Mouse (Mus musculus) neural tube, embryonic 15.5 days (tissue): ENCODE results near the gene Cux1. TPM values are rescaled to one million over a fixed set of nuclear protein-coding genes. Genes with fewer than 3 reads are reported as not detected.

ENCODE experiments used
- ATAC-seq: fragments of 200-750 bp; cut with Nextera tagmentation; 2 replicates; pipeline ENCODE4 v1.8.0; 2017; ENCODE audit warnings: mild to moderate bottlenecking, moderate TSS enrichment, moderate library complexity; ENCODE audit not compliant: low FRiP score
- H3K27ac ChIP-seq: fragments of 300-500 bp; sonication (generic); replicated peaks from 2 replicates; pipeline ENCODE4 v1.5.1; 2015; ENCODE audit warnings: mild to moderate bottlenecking, inconsistent platforms
- H3K27me3 ChIP-seq: fragments of 300-500 bp; sonication (generic); replicated peaks from 2 replicates; pipeline ENCODE4 v1.6.1; 2015; ENCODE audit warnings: inconsistent platforms
- H3K36me3 ChIP-seq: fragments of 300-500 bp; sonication (generic); 2 replicates; pipeline ENCODE4 v1.6.1; 2015; ENCODE audit warnings: inconsistent platforms
- H3K4me1 ChIP-seq: fragments of 300-500 bp; sonication (generic); 2 replicates; pipeline ENCODE4 v1.6.1; 2015; ENCODE audit warnings: inconsistent platforms
- H3K4me2 ChIP-seq: fragments of 300-500 bp; sonication (generic); 2 replicates; pipeline ENCODE4 v1.6.1; 2015; ENCODE audit warnings: inconsistent platforms, mild to moderate bottlenecking, moderate library complexity
- H3K4me3 ChIP-seq: fragments of 300-500 bp; sonication (generic); replicated peaks from 2 replicates; pipeline ENCODE4 v1.5.1; 2015; ENCODE audit warnings: mild to moderate bottlenecking, inconsistent platforms
- H3K9ac ChIP-seq: fragments of 300-500 bp; sonication (generic); replicated peaks from 2 replicates; pipeline ENCODE4 v1.6.1; 2015; ENCODE audit warnings: mild to moderate bottlenecking, inconsistent platforms
- H3K9me3 ChIP-seq: fragments of 300-500 bp; sonication (generic); replicated peaks from 2 replicates; pipeline ENCODE4 v1.6.1; 2016; ENCODE audit warnings: inconsistent platforms
- WGBS: fragments of 180-500 bp; shearing (Covaris S2); methylation state at CpG from one replicate; pipeline ENCODE4 v1.1.7; 2015; ENCODE audit warnings: mixed read lengths; 5-methylcytosine and 5-hydroxymethylcytosine counted together
- polyA plus RNA-seq: library from polyadenylated mRNA; unstranded; fragments of >200 nt; fragmentation: Nextera tagmentation; extraction: Ambion mirVana; gene quantifications from 2 replicates; pipeline ENCODE4 v1.2.1, GENCODE M21; 2015

Gene Cux1
- polyA plus RNA-seq, 1 experiment from 2014 or later = 87.8 TPM

DNA sequence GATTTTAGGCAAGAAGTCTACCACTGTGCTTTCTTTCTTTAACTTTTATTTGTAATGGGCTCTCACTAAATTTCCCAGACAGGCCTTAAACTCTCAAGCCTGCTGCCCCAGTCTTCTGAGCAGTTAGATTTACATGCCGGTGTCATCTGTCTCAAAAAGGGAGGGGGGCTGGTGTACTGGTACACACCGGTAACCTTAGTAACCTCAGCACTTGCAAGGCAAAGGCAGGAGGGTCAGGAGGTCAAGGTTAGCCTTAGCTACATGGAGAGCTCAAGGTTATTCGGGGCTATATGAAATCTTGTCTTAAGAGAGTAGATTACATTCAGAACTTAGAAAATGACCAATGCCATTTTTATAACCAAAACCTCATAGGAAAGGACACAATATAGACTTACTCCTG lies 102.4 kb downstream of the Cux1 start:
- WGBS = 46% methylated on average over 3 of the region's 3 CpGs
- Histone ChIP-seq H3K4me3 (no peak overlapping the region), H3K27me3 (no peaks in the 10 kb centered on the region), H3K4me2 (no peak overlapping the region), H3K9me3 (no peaks in the 10 kb centered on the region), H3K27ac (0 out of 2 replicates have a peak overlapping the region, but pooled peaks have one; percentile 13), H3K4me1 (peaks cover 66% of the 10 kb centered on the region), H3K36me3 (no peaks in the 10 kb centered on the region), H3K9ac (no peak overlapping the region)
- no peak for ATAC-seq

DNA sequence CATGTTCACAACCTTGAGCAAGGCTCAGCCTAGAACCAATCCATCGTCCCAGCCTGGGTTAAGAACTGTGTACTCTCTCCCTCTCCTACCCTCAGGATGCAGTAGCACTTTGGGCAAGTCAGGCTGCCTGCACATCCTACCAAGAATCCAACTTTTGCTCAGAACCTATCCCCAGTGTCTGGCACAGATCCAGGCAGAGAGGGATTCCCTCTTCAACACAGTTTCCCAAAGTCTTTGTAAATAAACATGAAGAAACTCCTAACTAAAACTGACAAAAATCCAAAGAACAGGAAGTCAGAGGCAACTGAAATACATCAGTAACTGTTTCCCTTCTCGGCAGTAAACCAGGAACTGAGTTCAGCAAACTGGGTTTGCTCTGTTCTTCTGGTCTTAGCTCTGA lies 103.2 kb downstream of the Cux1 start:
- no peak for ATAC-seq
- no peak overlapping the region for H3K27ac ChIP-seq
- H3K9me3 ChIP-seq = no peaks in the 10 kb centered on the region
- H3K9ac ChIP-seq = no peak overlapping the region
- no peak overlapping the region for H3K4me3 ChIP-seq
- no peaks in the 10 kb centered on the region for H3K27me3 ChIP-seq
- WGBS = 89% methylated on average over 2 of the region's 2 CpGs
- no peaks in the 10 kb centered on the region for H3K36me3 ChIP-seq
- H3K4me2 ChIP-seq = no peak overlapping the region
- H3K4me1 ChIP-seq = peaks cover 64% of the 10 kb centered on the region

DNA sequence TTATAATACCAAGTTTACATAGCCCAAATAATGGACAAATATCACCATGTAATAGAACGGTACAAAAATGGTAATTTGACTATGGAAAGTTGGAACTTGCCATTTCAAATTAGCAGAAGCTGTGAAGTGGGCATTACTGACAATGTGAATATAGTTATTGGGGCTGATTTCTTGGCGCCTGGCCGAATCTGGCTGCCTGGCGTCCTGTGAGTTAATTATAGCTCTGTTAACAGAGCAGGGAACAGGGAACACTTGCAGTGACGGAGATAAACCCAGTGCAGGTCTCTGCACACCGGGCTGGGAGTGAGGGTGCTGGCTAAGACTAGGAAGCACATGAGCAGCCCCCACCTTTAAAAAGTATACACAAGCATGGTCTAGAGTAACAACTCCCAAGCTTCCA lies 104.7 kb downstream of the Cux1 start:
- ATAC-seq = no peak
- no peak overlapping the region for H3K27ac ChIP-seq
- peaks cover 60% of the 10 kb centered on the region for H3K4me1 ChIP-seq
- no peak overlapping the region for H3K9ac ChIP-seq
- H3K4me3 ChIP-seq = no peak overlapping the region
- H3K36me3 ChIP-seq = no peaks in the 10 kb centered on the region
- no peaks in the 10 kb centered on the region for H3K9me3 ChIP-seq
- no peaks in the 10 kb centered on the region for H3K27me3 ChIP-seq
- no peak overlapping the region for H3K4me2 ChIP-seq
- WGBS = 64% methylated on average over 6 of the region's 6 CpGs

DNA sequence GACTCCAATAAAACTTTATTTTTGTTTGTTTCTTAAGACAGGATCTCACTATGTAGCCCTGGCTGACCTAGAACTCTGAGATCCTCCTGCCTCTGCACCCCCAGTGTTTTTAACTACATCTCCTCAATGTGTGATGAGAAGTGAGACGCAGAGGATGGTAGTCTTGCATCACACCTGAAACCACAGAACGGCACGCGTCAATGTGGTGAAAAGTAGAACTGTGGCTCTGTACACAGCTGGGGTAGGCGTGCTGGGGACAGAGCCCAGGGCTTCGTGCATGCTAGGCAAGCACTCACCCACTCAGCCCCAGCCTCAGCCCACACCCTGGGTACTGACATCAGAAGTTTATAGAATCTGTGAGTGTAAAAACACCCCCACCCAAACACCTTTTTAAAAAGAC lies 107.4 kb downstream of the Cux1 start:
- Histone ChIP-seq H3K36me3 (no peaks in the 10 kb centered on the region), H3K4me3 (no peak overlapping the region), H3K27ac (no peak overlapping the region), H3K27me3 (no peaks in the 10 kb centered on the region), H3K9me3 (no peaks in the 10 kb centered on the region), H3K9ac (no peak overlapping the region), H3K4me2 (no peak overlapping the region), H3K4me1 (peaks cover 40% of the 10 kb centered on the region)
- ATAC-seq = no peak
- over 99% methylated on average over 6 of the region's 6 CpGs for WGBS

DNA sequence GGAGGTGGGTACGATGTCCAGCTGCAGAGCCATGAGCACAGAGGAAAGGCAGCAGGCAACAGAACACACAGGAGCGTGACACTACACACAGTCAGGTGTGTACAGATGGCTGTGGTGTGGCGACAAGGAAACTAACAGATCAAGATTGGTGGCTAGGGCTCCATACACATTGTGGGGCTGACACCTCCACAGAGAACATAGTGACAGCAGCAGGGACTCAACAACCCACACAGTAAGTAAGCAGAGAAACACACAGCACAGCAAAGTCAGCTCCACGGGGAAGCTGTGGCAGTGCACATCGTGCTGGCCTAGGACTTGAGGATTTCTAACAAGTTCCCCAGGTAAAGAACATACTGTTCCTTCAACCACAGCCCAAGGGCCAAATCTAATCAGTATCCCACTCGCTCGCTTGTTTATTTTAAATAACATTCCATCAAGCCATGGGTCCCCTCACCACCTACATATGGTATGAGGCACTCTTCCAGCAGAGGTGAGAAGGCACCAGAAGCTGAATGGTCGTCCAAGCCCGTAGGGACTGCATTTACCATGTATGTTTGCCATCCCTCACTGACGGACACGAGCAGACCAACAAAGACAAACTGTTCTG lies 108.3 kb downstream of the Cux1 start:
- no peaks in the 10 kb centered on the region for H3K27me3 ChIP-seq
- no peaks in the 10 kb centered on the region for H3K36me3 ChIP-seq
- no peaks in the 10 kb centered on the region for H3K9me3 ChIP-seq
- H3K4me3 ChIP-seq = no peak overlapping the region
- no peak for ATAC-seq
- 80% methylated on average over 11 of the region's 11 CpGs for WGBS
- peaks cover 33% of the 10 kb centered on the region for H3K4me1 ChIP-seq
- no peak overlapping the region for H3K4me2 ChIP-seq
- H3K27ac ChIP-seq = no peak overlapping the region
- no peak overlapping the region for H3K9ac ChIP-seq

DNA sequence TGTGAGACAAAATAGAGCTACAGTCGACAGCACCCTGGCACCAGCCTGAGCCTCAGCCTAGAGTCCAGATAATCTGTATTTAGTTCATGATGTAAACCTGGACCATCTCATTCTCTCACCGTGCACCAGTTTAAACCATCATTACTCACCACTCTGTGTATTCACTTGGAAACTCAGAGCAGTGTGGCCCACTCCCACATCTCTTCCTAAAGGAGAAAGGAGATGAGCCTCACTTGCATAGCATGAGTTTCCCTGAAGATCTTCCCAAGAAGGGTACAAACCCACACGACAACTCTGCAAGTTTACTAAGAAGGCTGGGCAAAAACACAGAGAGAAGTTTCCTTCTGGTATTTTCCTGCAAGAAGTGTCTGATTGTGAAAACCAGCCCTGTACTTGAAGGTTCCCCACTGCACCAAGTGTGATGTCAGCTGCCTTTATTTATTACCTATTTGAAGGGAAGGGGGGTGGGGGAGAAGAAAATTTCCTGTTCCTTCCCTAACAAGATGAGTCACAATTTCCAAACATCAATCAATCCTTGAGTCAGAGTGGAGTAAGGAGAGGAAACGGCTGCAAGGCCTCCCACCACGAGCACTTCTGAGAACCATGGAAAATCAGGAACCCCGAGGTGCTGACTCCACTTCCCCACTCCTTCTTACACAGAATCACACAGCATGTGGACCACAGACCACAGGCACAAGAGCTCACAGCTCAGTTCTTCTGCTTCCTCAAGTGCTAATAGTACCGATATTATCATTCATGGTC lies 109.0 kb downstream of the Cux1 start:
- Histone ChIP-seq H3K36me3 (no peaks in the 10 kb centered on the region), H3K4me2 (no peak overlapping the region), H3K9ac (no peak overlapping the region), H3K27ac (no peak overlapping the region; the same call in 1 of the 2 replicates), H3K4me1 (peaks cover 26% of the 10 kb centered on the region), H3K9me3 (no peaks in the 10 kb centered on the region), H3K4me3 (no peak overlapping the region), H3K27me3 (no peaks in the 10 kb centered on the region)
- ATAC-seq = no peak
- 59% methylated on average over 7 of the region's 7 CpGs for WGBS

DNA sequence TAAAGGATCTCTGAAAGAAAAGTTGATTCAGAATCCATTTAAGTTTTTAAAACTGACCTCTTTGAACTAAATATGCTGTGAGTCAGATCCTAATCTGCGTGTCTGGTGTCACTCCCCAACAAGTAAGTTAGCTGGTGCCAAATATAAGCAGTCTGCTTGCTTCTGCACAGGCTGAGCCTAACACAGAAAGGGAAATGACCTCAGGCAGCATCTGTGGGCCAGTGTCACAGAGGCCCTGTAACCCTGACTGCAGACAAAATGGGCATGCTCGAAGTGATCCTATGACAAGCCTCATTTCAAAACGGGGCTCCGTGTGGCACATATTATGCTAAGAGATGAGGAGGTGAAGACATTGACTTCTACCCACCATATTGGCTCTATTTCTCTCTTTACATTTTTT lies 110.9 kb downstream of the Cux1 start:
- H3K4me2 ChIP-seq = no peak overlapping the region
- no peak for ATAC-seq
- H3K9me3 ChIP-seq = no peaks in the 10 kb centered on the region
- H3K36me3 ChIP-seq = no peaks in the 10 kb centered on the region
- no peak overlapping the region for H3K9ac ChIP-seq
- H3K4me1 ChIP-seq = peaks cover 14% of the 10 kb centered on the region
- no peak overlapping the region for H3K27ac ChIP-seq
- no peaks in the 10 kb centered on the region for H3K27me3 ChIP-seq
- WGBS = 83% methylated on average over 4 of the region's 4 CpGs
- no peak overlapping the region for H3K4me3 ChIP-seq

DNA sequence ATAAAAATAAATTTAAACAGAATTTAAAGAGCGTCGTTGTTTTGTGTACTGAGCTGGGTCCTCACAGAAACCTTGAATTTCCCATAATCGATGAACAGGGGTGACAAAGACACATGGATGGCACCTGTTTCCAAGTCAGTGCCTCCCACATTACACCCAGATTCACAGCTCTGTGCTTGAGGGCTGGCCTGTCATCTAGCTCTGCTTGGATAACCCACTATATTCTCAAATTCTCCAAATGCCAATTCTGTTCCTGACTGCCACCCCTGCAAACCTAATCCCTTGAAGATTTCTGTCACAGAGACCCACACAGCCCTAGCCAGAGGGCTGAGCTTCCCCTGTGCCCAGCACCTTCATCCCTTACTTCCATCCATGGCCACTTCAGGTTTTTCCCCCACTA lies 114.6 kb downstream of the Cux1 start:
- Histone ChIP-seq H3K4me2 (no peak overlapping the region), H3K27me3 (no peaks in the 10 kb centered on the region), H3K9me3 (no peaks in the 10 kb centered on the region), H3K4me1 (no peaks in the 10 kb centered on the region; the same call in 1 of the 2 replicates), H3K4me3 (no peak overlapping the region), H3K27ac (no peak overlapping the region), H3K36me3 (no peaks in the 10 kb centered on the region), H3K9ac (no peak overlapping the region)
- 90% methylated on average over 3 of the region's 3 CpGs for WGBS
- no peak for ATAC-seq

DNA sequence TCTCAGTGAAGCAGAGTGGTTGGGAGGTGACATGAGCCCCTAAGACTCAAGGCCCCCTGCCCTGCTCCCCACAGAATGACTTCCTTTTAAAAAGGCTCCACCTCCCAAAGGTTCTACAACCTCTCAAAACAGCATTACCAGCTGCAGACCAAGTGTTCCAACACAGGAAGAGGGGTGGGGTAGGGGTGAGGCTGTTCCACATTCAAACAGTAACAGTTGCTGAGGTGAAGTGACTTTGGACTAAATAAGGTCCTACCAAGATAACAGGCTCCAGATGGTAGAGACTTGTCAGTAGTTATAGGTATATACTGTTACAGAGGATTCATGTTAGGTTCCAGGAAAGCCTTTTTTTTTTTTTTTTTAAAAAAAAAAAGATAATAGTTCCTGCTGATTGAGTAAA lies 117.5 kb downstream of the Cux1 start:
- Histone ChIP-seq H3K27ac (no peak overlapping the region), H3K36me3 (no peaks in the 10 kb centered on the region), H3K4me3 (no peak overlapping the region), H3K27me3 (no peaks in the 10 kb centered on the region), H3K4me2 (no peak overlapping the region), H3K9me3 (no peaks in the 10 kb centered on the region), H3K4me1 (no peaks in the 10 kb centered on the region; the same call in 1 of the 2 replicates), H3K9ac (no peak overlapping the region)
- no peak for ATAC-seq

DNA sequence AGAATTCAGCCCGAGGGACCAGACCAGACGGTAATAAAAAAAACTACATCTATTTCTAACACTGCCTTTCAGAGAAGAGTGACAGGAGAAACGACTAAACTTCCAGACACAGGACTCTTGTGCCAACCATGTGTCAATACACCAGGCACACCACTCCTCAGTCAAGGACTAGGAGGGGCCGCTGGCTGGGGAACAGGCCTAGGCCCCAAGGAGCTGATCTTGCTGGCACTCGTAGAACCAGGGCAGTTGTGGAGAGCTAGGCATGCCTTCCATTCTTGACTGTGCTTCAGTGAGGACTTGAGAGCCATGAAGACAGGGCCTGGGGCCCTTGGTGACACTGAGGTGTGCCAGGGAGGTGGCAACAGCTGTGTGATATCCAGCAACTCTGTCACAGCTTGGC lies 121.3 kb downstream of the Cux1 start:
- Histone ChIP-seq H3K9me3 (no peaks in the 10 kb centered on the region), H3K27me3 (no peaks in the 10 kb centered on the region), H3K4me3 (no peak overlapping the region), H3K9ac (no peak overlapping the region), H3K4me1 (peaks cover 12% of the 10 kb centered on the region), H3K36me3 (no peaks in the 10 kb centered on the region), H3K4me2 (no peak overlapping the region), H3K27ac (no peak overlapping the region)
- WGBS = 69% methylated on average over 5 of the region's 5 CpGs
- no peak for ATAC-seq

DNA sequence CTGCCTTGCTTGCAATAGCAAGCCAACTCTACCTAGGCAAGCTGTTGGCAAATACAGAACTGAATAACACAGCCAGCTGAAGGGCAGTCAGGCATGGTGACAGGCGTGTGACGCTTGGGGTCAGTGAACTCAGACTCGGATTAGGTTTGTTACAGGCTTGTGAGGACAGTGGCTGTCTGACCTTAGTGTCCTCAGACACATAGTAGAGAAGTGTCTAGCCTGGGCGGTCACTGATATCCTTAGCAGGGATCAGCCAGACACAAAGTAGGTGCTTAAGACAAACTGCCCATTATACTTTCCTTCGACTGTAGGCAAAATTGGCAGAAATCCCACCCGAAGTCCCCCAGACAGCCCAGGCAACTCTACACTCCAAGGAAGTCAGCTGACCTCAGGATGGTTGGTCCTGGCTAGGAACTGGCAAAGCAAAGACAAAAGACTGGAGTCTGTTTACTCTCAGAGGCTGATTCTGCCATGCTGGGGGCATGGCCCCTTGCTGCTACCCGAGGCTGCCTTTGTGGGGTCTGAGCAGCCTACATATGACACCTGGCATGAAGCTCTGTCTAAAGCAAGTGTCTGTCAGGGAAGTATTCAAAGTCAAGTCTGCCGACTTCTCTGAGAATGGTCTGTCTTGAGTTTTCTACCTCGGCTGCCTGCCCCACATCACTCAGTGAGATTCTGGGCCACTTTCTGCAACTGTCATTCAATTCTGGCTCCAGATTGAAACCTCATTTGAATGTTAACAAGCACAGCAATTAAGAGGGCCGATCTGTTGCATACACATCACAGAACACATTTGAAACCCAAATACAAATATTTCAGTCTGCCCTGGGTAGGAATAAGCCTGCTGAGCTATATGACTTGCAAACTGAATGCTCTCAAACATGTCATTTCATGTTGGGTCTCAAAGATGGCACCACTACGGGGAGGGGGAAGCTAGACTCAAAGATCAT lies 124.8 kb downstream of the Cux1 start:
- H3K4me2 ChIP-seq = no peak overlapping the region
- no peak overlapping the region for H3K4me3 ChIP-seq
- no peaks in the 10 kb centered on the region for H3K27me3 ChIP-seq
- ATAC-seq = no peak
- no peaks in the 10 kb centered on the region for H3K9me3 ChIP-seq
- no peak overlapping the region for H3K9ac ChIP-seq
- no peaks in the 10 kb centered on the region for H3K36me3 ChIP-seq
- H3K4me1 ChIP-seq = peaks cover 12% of the 10 kb centered on the region
- WGBS = 66% methylated on average over 11 of the region's 11 CpGs
- H3K27ac ChIP-seq = no peak overlapping the region
